Mouse (Mus musculus) cerebellum, adult 2 months (tissue): ENCODE results near the gene Ncaph2.

ENCODE experiments used
- CTCF ChIP-seq: fragments of 200-500 bp; IDR thresholded peaks from 2 replicates; pipeline ENCODE4 v1.5.1; 2011; ENCODE audit warnings: low read depth, mild to moderate bottlenecking, control low read depth, low read length, moderate library complexity, borderline replicate concordance; ENCODE audit not compliant: insufficient read depth
- POLR2A ChIP-seq: fragments of 200-500 bp; IDR thresholded peaks from 2 replicates; pipeline ENCODE4 v1.6.1; 2011; ENCODE audit warnings: low read length, control low read depth, borderline replicate concordance; ENCODE audit not compliant: insufficient read depth

GRCm38 (mm10) chr15:89334271-89334670, 21.2 kb upstream of the Ncaph2 start, which contains the start of gene Miox:
- TF ChIP-seq POLR2A = no peak
- TF ChIP-seq CTCF = no peak
